Mouse (Mus musculus) induced T-regulatory cell, adult 2 months (primary cell): ENCODE results near the gene Prkg1.
"Not testable (repeated sequence)": the region's sequence is repeated elsewhere in the genome, so short reads cannot be mapped to it uniquely, and the experiment has no call there.

Experiments used
- DNase-seq: peaks from one replicate; pipeline ENCODE4 v3.0.0-alpha.2; 2012; ENCODE audit warnings: low read depth

Gene Prkg1

DNA sequence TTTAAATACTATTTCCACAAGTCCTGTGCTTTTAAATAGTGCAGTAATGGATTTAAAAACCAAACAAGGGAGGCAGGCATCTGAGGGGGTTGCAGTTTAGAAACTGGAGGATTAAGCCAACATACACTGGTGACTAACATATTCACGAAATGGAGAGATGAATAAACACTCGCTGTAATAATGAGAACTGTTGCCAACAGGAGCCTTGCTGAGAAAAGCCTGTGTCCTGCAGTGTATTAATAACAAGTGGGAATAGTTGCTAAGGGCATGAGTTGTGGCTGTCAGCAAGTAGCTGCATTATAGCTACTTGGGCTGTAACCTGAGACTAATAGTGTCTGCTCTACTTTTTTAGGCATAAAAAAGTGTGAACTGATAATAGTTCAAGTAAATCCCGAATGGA, 480.3 kb downstream of the Prkg1 start:
- no peak for DNase-seq

DNA sequence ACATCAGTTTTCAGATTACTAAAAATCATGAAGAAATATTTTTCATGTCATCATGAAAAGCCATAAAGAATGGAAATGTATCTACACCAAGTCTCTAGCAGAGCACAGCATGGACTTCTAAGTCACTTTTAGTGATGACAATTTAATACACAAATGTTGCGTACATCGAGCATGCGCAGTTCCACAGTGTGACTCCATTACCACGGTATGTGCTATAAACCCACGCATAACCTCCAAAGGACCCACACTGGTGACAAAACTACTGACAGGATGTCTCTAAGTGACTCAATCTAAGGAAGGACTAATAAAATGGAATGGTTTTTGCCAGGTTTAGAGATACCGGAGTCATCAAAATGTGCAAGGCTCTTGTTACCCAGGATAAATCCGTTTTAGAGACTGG, 480.7 kb downstream of the Prkg1 start:
- DNase-seq: no peak

DNA sequence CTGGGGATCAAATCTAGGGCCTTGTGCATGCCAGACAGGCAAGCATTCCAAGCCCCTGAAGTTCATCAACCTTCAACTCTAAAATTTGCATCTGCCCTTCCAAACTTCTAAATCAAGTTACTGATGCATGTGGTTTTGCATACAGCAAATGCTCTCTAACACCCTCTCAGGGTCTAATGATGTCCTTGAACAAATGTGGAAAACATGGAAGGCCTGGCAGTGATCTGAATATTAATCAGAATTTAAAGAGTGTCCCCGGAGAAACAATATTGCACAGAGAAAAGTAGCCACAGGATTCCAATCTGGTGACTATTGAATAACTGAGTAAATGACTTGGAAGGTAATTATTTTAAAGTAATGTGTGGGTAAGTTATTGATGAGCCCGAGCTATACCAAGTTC, 481.2 kb downstream of the Prkg1 start:
- DNase-seq: no peak

DNA sequence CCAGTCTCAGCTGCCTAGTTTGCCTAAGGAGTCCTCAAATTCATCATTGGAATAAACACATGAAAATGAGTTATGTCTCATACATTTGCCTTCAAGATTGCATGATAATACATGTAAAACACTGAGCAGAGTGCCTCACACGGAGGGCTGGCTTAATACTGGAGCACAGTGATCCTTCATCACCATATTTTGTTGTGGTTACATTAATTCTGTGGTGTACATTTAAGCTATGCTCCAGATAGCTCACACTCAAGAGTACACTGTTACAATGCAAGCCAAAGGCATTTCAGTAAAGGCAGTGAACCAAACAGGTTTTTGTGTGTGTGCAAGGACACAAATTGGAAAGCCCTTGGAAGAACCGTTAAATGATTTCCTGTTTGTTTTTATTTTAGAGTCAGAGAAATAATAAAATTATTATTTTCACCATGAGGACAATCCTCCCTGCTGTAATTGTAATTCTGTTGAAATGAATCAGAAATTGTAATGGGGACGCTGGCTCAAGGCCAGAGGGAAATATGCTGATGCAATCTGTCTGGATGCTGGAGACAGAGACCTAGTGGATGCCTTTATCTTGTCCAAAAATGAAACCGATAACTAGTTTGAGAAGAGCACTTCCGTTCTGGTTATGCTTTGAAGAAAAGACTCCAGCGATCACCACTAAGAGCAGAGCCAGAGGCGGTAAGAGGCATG, 484.9 kb downstream of the Prkg1 start:
- DNase-seq: no peak

DNA sequence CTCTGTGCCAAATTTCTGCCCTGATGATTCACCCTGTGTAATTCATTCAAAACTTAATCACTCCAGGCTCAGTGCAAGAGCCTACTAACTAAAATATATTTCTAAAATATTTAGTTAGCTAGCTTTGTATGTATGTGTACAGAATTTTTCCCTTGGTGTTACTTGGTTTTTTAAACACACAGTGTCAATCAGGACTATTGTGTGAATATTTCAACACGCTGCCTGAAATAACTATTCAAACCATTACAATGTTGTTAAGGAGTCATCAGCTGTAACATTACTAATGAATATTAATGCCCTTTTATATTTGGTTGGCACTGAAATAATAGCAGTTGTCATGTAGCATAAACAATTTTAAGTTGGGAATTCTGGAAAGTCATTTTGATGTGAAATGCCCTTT, 502.4 kb downstream of the Prkg1 start:
- DNase-seq: no peak

DNA sequence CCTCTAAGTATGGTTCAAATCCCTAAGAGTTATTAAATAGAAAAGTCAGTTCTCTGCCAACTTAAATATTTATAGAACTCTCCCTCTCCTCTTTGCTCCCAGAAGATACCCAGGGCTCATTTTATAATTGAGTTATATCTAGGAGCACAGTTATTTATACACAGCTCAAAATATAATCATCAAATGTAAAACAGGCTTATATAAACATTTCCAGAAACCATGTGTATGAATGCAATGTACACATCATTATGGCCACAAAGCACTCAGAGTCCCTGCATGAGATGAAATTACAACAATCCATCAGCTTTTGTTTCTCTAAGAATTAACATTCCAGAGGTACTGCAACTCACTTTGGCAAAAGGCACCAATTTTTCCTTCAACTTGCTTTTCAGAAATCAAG, 504.3 kb downstream of the Prkg1 start:
- DNase-seq: no peak

DNA sequence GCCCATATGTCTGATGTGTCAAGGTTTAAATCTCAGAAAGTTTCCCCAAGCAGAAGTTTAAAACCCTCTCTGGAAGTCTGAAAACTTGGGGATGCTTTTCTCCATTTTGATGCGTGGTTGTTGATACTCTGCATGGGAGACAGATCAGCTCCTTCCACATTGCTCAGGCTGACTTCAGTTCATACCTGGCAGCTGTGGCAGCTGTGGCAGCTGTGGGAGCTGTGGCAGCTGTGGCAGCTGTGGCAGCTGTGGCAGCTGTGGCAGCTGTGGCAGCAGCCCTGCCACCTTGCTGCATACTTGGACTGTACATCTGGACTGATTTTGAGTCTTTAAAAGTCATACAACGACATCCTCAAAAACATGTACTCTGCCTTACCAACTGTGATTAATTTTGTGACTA, 509.1 kb downstream of the Prkg1 start:
- no peak for DNase-seq

DNA sequence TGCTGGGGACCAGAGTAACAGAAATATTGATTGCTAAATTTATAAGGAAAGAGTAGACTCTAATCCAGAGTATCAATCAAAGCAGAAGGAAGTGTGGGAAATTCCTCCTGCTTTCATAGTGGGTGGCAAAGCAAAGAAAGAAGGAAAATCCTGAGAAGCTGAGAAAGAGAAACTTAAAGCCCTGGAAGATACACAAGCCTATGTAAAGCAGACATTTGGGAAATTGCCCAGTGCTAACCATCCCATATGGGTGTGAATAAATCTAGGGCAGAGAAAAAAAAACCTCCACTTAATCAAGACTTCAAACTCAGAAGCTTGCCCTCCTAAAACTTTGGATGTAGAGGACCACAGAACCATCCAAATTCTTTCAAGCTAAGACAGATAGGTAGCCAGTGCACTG, 532.4 kb downstream of the Prkg1 start:
- no peak for DNase-seq

DNA sequence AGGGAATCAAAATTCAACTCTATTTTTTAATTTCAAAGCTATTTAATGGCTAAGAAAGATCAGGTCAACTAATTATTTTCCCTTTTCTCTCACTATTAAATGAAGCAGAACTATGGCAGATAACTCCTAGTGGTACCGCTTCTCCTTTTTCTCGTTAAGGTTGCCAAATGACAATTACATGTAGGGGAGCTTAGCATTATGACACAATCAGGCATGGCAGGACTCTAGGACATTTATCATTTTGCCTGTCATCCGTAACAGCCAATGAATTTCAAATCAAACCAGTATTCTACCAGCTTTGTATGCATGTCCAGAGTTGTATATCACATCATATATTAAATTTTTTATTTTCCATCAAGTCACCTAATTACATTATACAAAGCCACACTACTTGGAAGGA, 536.4 kb downstream of the Prkg1 start:
- DNase-seq: no peak

DNA sequence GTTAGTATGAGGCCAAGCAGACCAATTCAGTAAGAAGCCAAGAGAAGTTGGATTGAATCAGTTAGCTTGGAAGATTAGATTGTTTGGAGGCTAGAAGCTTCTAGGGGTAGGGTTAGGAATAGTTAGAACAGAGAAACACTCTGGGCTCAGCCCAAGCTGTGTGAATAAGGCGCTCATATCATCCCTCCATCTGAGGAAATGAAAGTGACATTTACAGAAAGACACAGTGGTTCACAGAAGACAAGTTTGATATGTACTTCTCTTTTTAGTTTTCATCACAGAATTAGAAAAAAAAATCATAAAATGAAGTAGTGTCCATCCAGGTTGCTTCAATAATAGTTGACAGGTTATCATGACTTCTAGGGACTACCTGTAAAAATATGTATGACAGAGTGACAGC, 541.4 kb downstream of the Prkg1 start:
- no peak for DNase-seq

DNA sequence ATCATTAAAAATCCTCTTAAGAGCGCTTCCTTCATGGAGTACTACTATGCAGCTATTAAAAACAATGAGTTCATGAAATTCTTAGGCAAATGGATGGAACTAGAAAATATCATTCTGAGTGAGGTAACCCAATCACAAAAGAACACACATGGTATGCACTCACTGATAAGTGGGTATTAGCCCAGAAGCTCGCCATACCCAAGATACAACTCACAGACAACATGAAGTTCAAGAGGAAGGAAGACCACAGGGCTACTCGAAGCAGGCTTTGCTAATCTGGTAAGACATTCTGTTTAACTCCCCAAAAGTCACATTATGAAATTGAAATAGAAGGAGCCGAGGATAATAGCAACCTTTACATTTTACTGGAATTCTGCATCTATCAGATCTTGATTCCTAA, 545.6 kb downstream of the Prkg1 start:
- not testable (repeated sequence) for DNase-seq

DNA sequence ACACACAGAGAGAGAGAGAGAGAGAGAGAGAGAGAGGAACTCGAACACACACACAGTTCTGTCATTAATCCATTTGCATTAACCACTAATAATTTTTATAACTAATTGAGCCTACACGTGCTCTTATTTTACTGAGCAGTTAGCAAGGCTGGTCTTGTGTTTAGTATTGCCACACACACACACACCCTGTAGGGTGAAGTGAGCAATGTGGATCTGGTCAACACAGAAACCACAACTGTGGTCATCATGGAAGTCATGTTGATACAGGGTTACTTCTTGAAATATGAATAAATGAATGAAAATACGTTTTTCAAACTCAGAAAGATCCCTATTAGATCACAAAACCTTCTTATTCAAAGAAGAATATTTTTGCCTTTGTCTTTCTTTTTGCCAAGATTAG, 554.0 kb downstream of the Prkg1 start:
- no peak for DNase-seq

DNA sequence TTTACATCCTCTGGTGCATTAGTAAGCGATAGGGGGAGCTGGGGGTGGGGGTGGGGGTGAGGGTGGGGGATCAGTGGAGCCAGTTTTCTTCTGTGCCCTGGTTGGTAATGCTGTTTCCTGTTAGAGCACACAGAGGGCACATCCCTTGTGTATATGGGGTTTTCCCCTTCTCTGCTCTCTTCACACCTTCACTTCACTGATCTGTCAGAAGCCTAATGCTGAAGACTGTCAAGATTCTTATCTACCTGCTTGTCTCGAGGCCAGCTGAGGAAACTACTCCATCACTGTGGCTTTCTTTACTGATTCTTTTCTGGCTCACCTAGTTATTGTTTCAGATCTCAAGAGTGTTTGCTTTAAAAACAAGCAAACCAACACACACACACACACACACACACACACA, 554.4 kb downstream of the Prkg1 start:
- DNase-seq: peak; percentile 84

DNA sequence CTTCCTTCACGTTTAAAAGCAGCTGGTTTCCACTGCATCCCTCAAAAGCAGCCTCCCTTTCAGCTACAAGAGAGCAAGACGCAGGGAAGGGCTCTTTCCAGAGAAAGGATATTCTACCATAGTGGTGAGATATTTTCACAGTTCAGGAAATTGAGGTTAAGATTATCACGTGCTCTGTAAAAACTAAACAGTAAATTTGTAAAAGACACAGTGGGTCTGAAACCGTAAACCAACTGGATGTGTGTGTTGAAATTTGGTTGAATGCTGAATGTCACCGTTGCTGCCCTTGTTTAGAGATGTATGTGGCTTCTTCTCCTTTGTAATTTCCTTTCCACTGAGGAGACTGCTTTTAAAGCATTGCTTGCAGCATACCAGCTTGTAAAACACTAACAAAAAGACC, 565.2 kb downstream of the Prkg1 start:
- DNase-seq: peak; percentile 32

DNA sequence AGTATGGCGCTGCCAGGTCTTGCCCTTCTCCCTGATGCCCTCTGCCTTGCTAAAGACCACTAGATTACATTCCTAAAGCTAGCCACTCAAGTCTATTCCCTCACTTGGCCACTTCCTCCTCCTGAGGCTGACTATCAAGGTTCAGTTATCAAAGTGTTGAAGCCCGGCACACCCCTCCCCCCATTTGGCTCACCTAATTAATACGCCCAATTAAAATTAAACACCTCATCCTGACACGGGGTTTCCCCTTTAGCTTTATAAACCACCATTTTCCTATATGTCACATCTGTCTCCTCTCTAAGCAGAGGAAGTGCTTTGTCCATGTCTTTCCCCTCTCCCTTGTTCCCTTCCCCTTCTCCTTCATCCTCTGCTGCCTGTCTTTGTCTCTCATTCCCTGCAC, 566.4 kb downstream of the Prkg1 start:
- peak; percentile 24 for DNase-seq

DNA sequence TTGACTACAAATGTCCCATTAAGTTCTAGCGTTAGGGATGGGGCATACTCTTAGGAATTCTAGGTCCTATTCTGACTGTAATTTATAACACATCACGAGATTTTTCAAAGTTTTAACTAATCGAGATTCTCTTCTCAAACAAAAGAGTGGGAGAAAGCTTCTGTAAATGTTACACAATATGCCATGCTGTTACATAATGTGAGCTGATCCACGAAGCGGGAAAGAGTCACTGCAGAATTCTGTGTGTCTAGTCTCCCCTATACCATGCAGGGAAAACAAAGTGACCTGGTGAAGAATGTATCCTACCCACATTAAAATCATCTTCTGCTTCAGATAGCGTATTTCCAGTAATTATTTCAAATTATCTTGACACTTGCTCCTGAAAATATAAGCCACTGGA, 567.8 kb downstream of the Prkg1 start:
- DNase-seq: no peak

DNA sequence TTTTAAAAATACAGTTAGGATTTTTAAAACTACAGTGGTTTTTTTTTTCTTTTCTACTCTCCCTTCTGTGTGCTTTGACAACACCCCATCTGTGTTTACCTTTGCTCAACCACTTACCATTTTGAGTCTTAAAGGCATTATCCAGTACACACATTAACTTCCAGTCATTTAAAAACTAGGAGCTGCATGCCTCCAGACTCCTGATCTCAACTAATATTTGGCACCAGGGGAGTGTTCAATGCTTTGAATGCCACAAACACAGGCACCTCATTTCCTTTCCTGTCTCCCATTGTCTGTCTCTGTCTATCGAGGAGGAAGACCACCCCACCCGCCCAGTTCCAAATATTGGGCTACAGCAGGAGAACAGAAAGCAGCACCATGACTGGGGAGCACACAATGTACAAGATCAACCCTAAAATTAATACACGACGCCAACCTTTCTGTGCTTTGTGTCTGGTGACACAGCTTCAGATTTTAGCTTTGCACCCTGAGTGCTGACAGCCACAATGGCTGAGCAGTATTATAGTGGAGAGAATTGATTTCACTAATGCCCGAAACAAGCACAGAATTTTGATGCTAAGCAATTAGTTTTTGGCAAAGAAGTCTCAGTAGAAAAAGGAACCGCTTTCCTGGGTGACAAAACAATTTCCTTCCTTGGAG, 576.1 kb downstream of the Prkg1 start:
- no peak for DNase-seq

DNA sequence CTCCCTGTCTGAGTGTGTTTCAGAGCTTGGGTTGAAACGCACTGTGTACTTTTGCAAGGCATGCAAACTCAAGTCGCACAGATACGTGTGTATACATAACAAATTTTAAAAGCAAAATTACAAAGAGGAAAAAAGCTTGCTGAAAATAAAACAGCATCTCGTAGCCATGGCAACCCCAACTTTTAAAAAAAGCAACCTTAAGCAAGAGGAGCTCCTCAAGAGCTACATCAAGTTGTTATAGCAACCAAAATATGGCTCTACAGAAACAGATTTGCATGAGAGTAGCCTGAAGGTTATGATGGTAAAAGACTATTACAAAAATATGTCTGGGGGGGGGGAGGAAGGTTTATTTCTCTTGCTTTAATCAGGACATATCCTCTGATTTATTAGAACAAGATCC, 584.1 kb downstream of the Prkg1 start:
- DNase-seq: no peak

DNA sequence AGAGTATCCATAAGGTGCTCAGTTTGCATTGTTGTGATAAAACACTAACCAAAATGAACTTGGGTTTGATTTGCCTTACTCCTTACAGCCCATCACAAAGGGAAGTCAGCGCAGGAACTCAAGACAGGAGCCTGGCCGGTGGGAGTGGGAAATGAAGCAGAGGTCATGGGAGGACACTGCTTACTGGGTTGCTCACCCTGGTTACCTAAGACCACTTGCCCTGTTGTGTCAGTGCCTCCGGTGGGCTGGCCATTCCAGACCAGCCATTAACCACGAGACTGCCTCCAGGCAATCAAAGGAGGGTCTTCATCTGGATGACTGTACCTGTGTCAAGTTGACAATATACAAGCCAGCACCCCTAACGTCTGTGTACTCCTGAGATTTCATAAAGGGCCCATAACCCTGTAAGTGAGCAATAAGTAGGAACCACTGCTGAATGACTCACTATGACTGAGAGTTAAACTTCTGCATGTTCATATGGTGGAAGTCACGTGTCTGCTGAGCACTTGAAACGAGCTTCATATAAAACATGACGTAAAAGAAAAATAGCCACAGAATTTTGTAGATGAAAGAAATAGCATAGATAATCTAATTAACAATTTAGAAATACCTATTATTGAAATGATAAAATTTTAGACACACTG, 587.4 kb downstream of the Prkg1 start:
- DNase-seq: no peak

DNA sequence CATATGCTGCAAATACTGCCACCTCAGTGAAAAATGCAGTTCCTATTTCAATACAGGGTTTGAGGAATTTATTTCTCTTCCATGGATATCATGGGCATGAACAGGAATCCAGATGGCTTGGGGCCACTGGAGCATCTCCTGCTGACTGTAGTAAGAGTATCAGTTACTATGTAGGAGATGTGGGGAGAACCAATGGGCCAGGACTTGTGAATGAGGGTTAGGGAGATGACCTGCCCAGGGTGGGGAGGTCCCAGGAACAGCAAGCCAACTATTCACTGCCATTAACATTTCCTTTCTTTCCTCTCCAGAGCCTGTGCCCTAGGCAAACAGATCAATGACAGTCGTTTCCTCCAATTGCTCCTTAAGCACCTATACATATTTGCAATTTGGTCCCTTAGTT, 593.8 kb downstream of the Prkg1 start:
- DNase-seq: no peak

DNA sequence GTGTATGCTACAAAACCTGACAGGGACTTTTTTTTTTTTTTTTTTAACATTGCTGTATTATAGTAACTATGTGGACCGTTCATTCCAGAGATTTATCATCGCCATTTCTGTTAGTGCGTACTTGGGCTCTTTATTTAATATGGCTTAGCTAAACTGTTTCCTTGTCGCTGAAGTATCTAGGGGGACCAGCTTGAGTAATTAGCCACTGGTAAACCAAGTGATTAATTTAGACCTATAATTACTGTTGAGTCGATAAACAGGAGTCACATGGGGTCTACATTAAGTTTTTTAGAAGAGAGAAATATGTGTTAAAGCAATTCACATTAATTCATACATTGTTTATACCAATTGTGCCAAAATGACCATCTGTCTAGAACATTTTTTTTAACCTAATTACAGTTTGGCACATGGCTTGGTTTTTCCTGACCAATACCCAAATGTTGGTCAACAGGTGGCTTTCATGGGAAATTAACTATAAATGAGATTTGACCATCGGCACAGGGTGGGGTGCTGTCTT, 605.8 kb downstream of the Prkg1 start:
- no peak for DNase-seq

DNA sequence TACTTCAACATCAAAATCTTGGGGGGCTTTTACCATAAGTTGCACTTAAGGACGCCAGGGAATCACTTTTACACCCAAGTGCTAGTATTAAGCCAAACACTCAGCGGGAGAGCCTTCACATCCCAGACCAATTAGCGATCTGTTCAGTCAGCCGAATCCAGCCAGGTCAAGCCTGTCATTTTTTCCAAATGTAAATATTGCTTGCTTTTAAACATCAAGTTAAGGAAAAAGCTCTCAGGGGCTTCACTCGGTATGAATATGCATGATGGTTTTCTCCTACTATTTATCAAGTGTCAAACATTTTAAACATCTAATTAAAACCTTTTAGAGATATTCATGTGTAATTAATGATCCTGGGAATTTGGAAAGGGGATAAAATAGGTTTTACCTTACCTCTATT, 611.4 kb downstream of the Prkg1 start:
- DNase-seq: no peak

DNA sequence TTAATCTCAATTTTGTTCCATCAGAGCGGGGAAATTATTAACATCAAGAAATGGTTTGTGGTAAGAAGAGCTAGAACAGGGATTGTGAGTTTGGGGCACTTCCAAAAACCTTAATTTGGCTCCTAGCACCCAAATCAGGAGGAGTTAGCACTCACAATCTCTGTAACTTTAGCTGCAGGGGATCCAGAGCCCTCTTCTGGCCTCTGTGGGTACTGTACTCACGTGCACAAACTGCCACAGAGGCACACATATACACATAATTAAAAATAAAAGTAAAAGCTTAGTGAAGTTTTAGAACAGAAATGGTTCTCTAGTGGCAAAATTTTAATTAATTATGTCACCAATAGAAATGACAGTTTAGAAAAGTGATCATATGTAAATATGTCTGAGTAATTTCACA, 614.9 kb downstream of the Prkg1 start:
- no peak for DNase-seq

DNA sequence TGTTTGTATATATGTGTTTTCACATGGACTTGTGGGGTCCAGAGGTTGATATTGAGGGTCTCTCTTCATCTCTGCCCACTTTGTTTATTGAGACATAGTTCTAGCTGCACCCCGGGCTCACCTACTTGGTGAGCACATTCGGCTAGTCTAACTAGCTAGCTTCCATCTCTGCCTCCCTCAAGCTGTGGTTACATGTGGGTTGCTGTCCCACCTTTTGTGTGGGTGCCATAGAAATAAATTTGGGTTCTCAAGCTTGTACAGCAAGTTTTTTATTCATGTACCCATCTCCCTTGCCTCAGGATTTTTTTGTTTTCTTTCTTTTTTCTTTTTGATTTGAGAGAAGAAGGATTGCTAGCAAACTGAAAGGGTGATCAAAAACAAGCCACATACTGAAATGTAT, 617.4 kb downstream of the Prkg1 start:
- DNase-seq: no peak
